Comparison of ENCODE assay signal across 8 mouse cellular contexts in genomic region chr9:110625350-110625908, GRCm38 (mm10). TPM values are rescaled to one million over a fixed set of nuclear protein-coding genes. Genes with fewer than 3 reads are reported as not detected.
A peak's percentile ranks its signal among the peaks of the same experiment; 100 is the strongest.
DNase-seq lines count a peak whose midpoint lies in the region; ATAC-seq and TF ChIP-seq lines count a peak whose summit lies in the region.

No protein-coding gene starts in this region.

- no peak for DNase-seq in frontal cortex, postnatal 10 days (ENCODE audit: low spot score in 2 of 2)
- peak; percentile 20 for DNase-seq in 3T3-L1 (ENCODE audit: low read depth, low spot score)
- no peak for DNase-seq in liver, embryonic 14.5 days (ENCODE audit: low read depth in 3 of 3, low spot score in 3 of 3)
- DNase-seq in spleen, postnatal 4 days (ENCODE audit: low spot score in 2 of 2): no peak
- no peak for DNase-seq in urinary bladder, postnatal 10 days (ENCODE audit: low spot score)
- no peak for DNase-seq in gastrocnemius, postnatal 14 days

- H3K9me3 ChIP-seq in forebrain, embryonic 15.5 days: no peaks in the 10 kb centered on the region
- H3K9me3 ChIP-seq in liver, embryonic 14.5 days (ENCODE audit: control insufficient read depth, low read length): no peaks in the 10 kb centered on the region

- peak; percentile 39 for ATAC-seq in frontal cortex, adult (ENCODE audit: low TSS enrichment)
- peak; percentile 20 for ATAC-seq in forebrain, embryonic 15.5 days (replicated peaks)
- ATAC-seq in liver, embryonic 14.5 days (ENCODE audit: insufficient read depth): no peak

- TF ChIP-seq EP300 in liver, embryonic 14.5 days (IDR thresholded peaks at IDR 0.05; ENCODE audit: low read depth): no peak

- H3K4me3 ChIP-seq in forebrain, embryonic 15.5 days: peak overlapping the region; percentile 53
- no peak overlapping the region for H3K4me3 ChIP-seq in liver, embryonic 14.5 days (ENCODE audit: insufficient read depth in 1 of 2, low read depth in 2 of 2, low read length in 2 of 2)

- H3K36me3 ChIP-seq in forebrain, embryonic 15.5 days: peaks cover 9% of the 10 kb centered on the region; the same call in 1 of the 2 replicates
- H3K36me3 ChIP-seq in liver, embryonic 14.5 days (replicated peaks; ENCODE audit: control insufficient read depth, insufficient read depth, low read depth): no peaks in the 10 kb centered on the region; the same call in 1 of the 2 replicates

- H3K27ac ChIP-seq in forebrain, embryonic 15.5 days (replicated peaks): peak overlapping the region; percentile 79
- H3K27ac ChIP-seq in liver, embryonic 14.5 days: no peak overlapping the region

- no peak for TF ChIP-seq CTCF in liver, embryonic 14.5 days (IDR thresholded peaks at IDR 0.05; ENCODE audit: low read depth)

- peak overlapping the region; percentile 68 for H3K9ac ChIP-seq in forebrain, embryonic 15.5 days (replicated peaks)
- H3K9ac ChIP-seq in liver, embryonic 14.5 days (replicated peaks): no peak overlapping the region

- H3K27me3 ChIP-seq in forebrain, embryonic 15.5 days: no peaks in the 10 kb centered on the region
- no peaks in the 10 kb centered on the region for H3K27me3 ChIP-seq in liver, embryonic 14.5 days (ENCODE audit: control insufficient read depth, insufficient read depth, low read length)

- WGBS in forebrain, embryonic 15.5 days: 67% methylated on average over 11 of the region's 11 CpGs
- WGBS in liver, embryonic 14.5 days (ENCODE audit: insufficient replicate concordance): 78% methylated on average over 11 of the region's 11 CpGs

- intact Hi-C loops in gastrocnemius, postnatal 14 days (cut with DNase I; ENCODE audit: low total_unique reads): no loop called here

- H3K4me2 ChIP-seq in forebrain, embryonic 15.5 days (replicated peaks): peak overlapping the region; percentile 94
- peak overlapping the region; percentile 88 for H3K4me2 ChIP-seq in liver, embryonic 14.5 days (ENCODE audit: low read depth)

- H3K4me1 ChIP-seq in forebrain, embryonic 15.5 days: peaks cover 20% of the 10 kb centered on the region
- H3K4me1 ChIP-seq in liver, embryonic 14.5 days (replicated peaks; ENCODE audit: control insufficient read depth in 2 of 2, insufficient read depth in 2 of 2, low read length in 1 of 2): peaks cover 0 to 3% of the 10 kb centered on the region in 2 experiments; a peak in 1 of 4 replicates

RNA-seq across cellular contexts. Expression of gene Nradd, which starts 1.2 kb away (rescaled TPM):
- 29.1 and 32.8 TPM in 2 replicates for polyA plus RNA-seq in forebrain, embryonic 15.5 days (2015; fragmentation: Nextera tagmentation; extraction: Ambion mirVana)
- 1.4 and 1.5 TPM in 2 replicates for polyA plus RNA-seq in liver, embryonic 14.5 days (2012; rRNA removed)
- polyA plus RNA-seq in liver, embryonic 14.5 days (2014; fragmentation: Nextera tagmentation; extraction: Ambion mirVana): 0.67 and 0.75 TPM in 2 replicates
- total RNA-seq in gastrocnemius, postnatal 14 days (2021): 1 to 10 TPM; 1.2 to 2.5 TPM

RNA-seq across cellular contexts. Expression of gene Nbeal2, which starts 28.5 kb away (rescaled TPM):
- 2.1 and 2.4 TPM in 2 replicates for polyA plus RNA-seq in forebrain, embryonic 15.5 days (2015; fragmentation: Nextera tagmentation; extraction: Ambion mirVana)
- polyA plus RNA-seq in liver, embryonic 14.5 days (2012; rRNA removed): 4.2 and 4.3 TPM in 2 replicates
- 1.6 TPM in 2 replicates for polyA plus RNA-seq in liver, embryonic 14.5 days (2014; fragmentation: Nextera tagmentation; extraction: Ambion mirVana)
- 1 to 10 TPM; 2.5 to 4.1 TPM for total RNA-seq in gastrocnemius, postnatal 14 days (2021)

RNA-seq across cellular contexts. Expression of gene Ccdc12, which starts 30.9 kb away (rescaled TPM):
- polyA plus RNA-seq in forebrain, embryonic 15.5 days (2015; fragmentation: Nextera tagmentation; extraction: Ambion mirVana): 120 and 130 TPM in 2 replicates
- polyA plus RNA-seq in liver, embryonic 14.5 days (2012; rRNA removed): 42.3 and 64.5 TPM in 2 replicates
- 60.4 and 66.0 TPM in 2 replicates for polyA plus RNA-seq in liver, embryonic 14.5 days (2014; fragmentation: Nextera tagmentation; extraction: Ambion mirVana)
- total RNA-seq in gastrocnemius, postnatal 14 days (2021): 10 to 100 TPM; 46.4 to 52.6 TPM

Comparison
In these comparisons a context has a peak if more than half of its experiments do, and no peak if none do; other contexts are left out.
1. RNA of gene Nradd, which starts 1.2 kb away (polyA plus RNA-seq): 29.1 to 32.8 TPM in forebrain, embryonic 15.5 days; 0.67 to 1.5 TPM in liver, embryonic 14.5 days; every median in the first group is over 10 times any median in the second.